Mouse (Mus musculus) heart, adult 2 months (tissue): ENCODE results near the gene Itga7. TPM values are rescaled to one million over a fixed set of nuclear protein-coding genes. Genes with fewer than 3 reads are reported as not detected.

Experiments
- DNase-seq, 2 experiments: peaks; one replicate each; pipeline ENCODE4 v3.0.0; 2021
- H3K27ac ChIP-seq: fragments of 200-600 bp; 2 replicates; pipeline ENCODE4 v1.8.1; 2022
- H3K27me3 ChIP-seq: fragments of 200-500 bp; 2 replicates; pipeline ENCODE4 v1.6.1; 2012; ENCODE audit warnings: mild to moderate bottlenecking, low read length, inconsistent platforms, mixed read lengths; ENCODE audit not compliant: control insufficient read depth, insufficient read depth
- H3K36me3 ChIP-seq: fragments of 200-500 bp; 2 replicates; pipeline ENCODE4 v1.6.1; 2012; ENCODE audit warnings: low read length, inconsistent platforms; ENCODE audit not compliant: control insufficient read depth, insufficient read depth
- H3K4me1 ChIP-seq: fragments of 200-500 bp; 2 replicates; pipeline ENCODE4 v1.6.1; 2011; ENCODE audit warnings: low read length; ENCODE audit not compliant: control insufficient read depth, insufficient read depth
- H3K4me3 ChIP-seq: fragments of 200-600 bp; 2 replicates; pipeline ENCODE4 v1.8.1; 2022
- H3K79me2 ChIP-seq: fragments of 200-500 bp; replicated peaks from 2 replicates; pipeline ENCODE4 v1.6.1; 2012; ENCODE audit warnings: mild to moderate bottlenecking, inconsistent platforms, low read length, moderate library complexity, mixed read lengths; ENCODE audit not compliant: control insufficient read depth, insufficient read depth
- H3K9ac ChIP-seq: fragments of 200-500 bp; 2 replicates; pipeline ENCODE4 v1.6.1; 2012; ENCODE audit warnings: low read depth, mild to moderate bottlenecking, control low read depth, inconsistent platforms, low read length, mixed read lengths
- CTCF ChIP-seq: fragments of 200-600 bp; IDR thresholded peaks from 2 replicates; pipeline ENCODE4 v1.8.1; 2022; ENCODE audit warnings: antibody characterized with exemption, mild to moderate bottlenecking, moderate library complexity
- EP300 ChIP-seq: fragments of 200-500 bp; IDR thresholded peaks from 2 replicates; pipeline ENCODE4 v1.6.1; 2011; ENCODE audit warnings: low read depth, low read length, control low read depth; ENCODE audit not compliant: insufficient read depth
- POLR2A ChIP-seq: fragments of 200-500 bp; IDR thresholded peaks from 2 replicates; pipeline ENCODE4 v1.6.1; 2011; ENCODE audit warnings: mild to moderate bottlenecking, low read depth, low read length, control low read depth; ENCODE audit not compliant: insufficient read depth
- WGBS: fragments of 180-500 bp; shearing (Covaris S2); methylation state at CpG from one replicate; pipeline ENCODE4 v1.1.7; 2018; 5-methylcytosine and 5-hydroxymethylcytosine counted together
- intact Hi-C: fragments of 180-260 bp; cut with DNase I; formaldehyde crosslinking; loops from one replicate; pipeline ENCODE4 v1.15.1; 2025
- polyA plus RNA-seq: library from polyadenylated mRNA; depleted of rRNA; stranded (reverse); fragments of >200 nt; gene quantifications from 2 replicates; pipeline ENCODE4 v1.2.3, GENCODE M21; 2012
- total RNA-seq, 2 experiments: library from RNA; stranded (reverse); gene quantifications; 2 replicates each; pipeline ENCODE4 v1.2.3; 2021

Gene Itga7
- total and polyA plus RNA-seq, 3 experiments: 140 to 155 (median 151) TPM

GRCm38 (mm10) chr10:128909567-128910028 is 24.0 kb upstream of the Itga7 start:
- H3K4me1 ChIP-seq: peaks cover 1% of the 10 kb centered on the region; the same call in 1 of the 2 replicates
- under 1% methylated on average over 36 of the region's 41 CpGs for WGBS
- peak overlapping the region; percentile 95 for H3K9ac ChIP-seq
- H3K36me3 ChIP-seq: no peaks in the 10 kb centered on the region
- peak overlapping the region; percentile 95 for H3K4me3 ChIP-seq
- H3K27ac ChIP-seq: peak overlapping the region; percentile 96
- no peaks in the 10 kb centered on the region for H3K79me2 ChIP-seq
- no peaks in the 10 kb centered on the region for H3K27me3 ChIP-seq
- peak; percentile 88 to 90 for DNase-seq
- intact Hi-C loops: no loop called here
- TF ChIP-seq CTCF: no peak
- peak; percentile 17; the same call in 1 of the 2 replicates for TF ChIP-seq POLR2A
- TF ChIP-seq EP300: no peak

GRCm38 (mm10) chr10:128910066-128910841 is 23.4 kb upstream of the Itga7 start:
- DNase-seq: peak; percentile 68 to 69
- Histone ChIP-seq H3K79me2 (no peaks in the 10 kb centered on the region), H3K27me3 (no peaks in the 10 kb centered on the region), H3K9ac (peak overlapping the region; percentile 95), H3K36me3 (no peaks in the 10 kb centered on the region), H3K4me3 (peak overlapping the region; percentile 95), H3K4me1 (peaks cover 1% of the 10 kb centered on the region; the same call in 1 of the 2 replicates), H3K27ac (peak overlapping the region; percentile 96)
- TF ChIP-seq CTCF (no peak), EP300 (no peak), POLR2A (no peak)
- whole genome bisulfite sequencing: 3% methylated on average over 64 of the region's 66 CpGs
- intact Hi-C loops: no loop called here

- Histone ChIP-seq H3K4me3 (no peak overlapping the region), H3K27ac (no peak overlapping the region; the same call in 1 of the 2 replicates), H3K9ac (no peak overlapping the region), H3K27me3 (no peaks in the 10 kb centered on the region), H3K36me3 (no peaks in the 10 kb centered on the region), H3K4me1 (peaks cover 1% of the 10 kb centered on the region; the same call in 1 of the 2 replicates), H3K79me2 (no peaks in the 10 kb centered on the region)
- intact Hi-C loops: no loop called here
- TF ChIP-seq CTCF: no peak
- no peak for TF ChIP-seq EP300
- TF ChIP-seq POLR2A: no peak
- WGBS: 67% methylated on average over 6 of the region's 6 CpGs
- peak in 1 of 2 experiments; percentile 25 for DNase-seq
These were observed 22.2 kb upstream of the Itga7 start for GRCm38 (mm10) chr10:128911430-128911829.

- intact Hi-C loops: no loop called here
- TF ChIP-seq CTCF: no peak
- no peak for TF ChIP-seq EP300
- H3K79me2 ChIP-seq: no peaks in the 10 kb centered on the region
- no peak overlapping the region for H3K27ac ChIP-seq
- no peak overlapping the region for H3K4me3 ChIP-seq
- H3K4me1 ChIP-seq: peaks cover 1% of the 10 kb centered on the region; the same call in 1 of the 2 replicates
- H3K36me3 ChIP-seq: no peaks in the 10 kb centered on the region
- no peak overlapping the region for H3K9ac ChIP-seq
- 87% methylated on average over 4 of the region's 4 CpGs for WGBS
- H3K27me3 ChIP-seq: no peaks in the 10 kb centered on the region
- DNase-seq: no peak
These were observed 21.4 kb upstream of the Itga7 start for GRCm38 (mm10) chr10:128912268-128912667.

GRCm38 (mm10) chr10:128912791-128913190 is 20.8 kb upstream of the Itga7 start:
- H3K27me3 ChIP-seq: no peaks in the 10 kb centered on the region
- peaks cover 1% of the 10 kb centered on the region; the same call in 1 of the 2 replicates for H3K4me1 ChIP-seq
- intact Hi-C loops: no loop called here
- TF ChIP-seq POLR2A (no peak), EP300 (no peak), CTCF (no peak)
- no peak overlapping the region for H3K4me3 ChIP-seq
- no peak overlapping the region for H3K27ac ChIP-seq
- DNase-seq: no peak
- H3K9ac ChIP-seq: no peak overlapping the region
- H3K79me2 ChIP-seq: no peaks in the 10 kb centered on the region
- no peaks in the 10 kb centered on the region for H3K36me3 ChIP-seq
- WGBS: 69% methylated on average over 4 of the region's 4 CpGs

GRCm38 (mm10) chr10:128913219-128913618 is 20.4 kb upstream of the Itga7 start:
- no peaks in the 10 kb centered on the region for H3K36me3 ChIP-seq

More at GRCm38 (mm10) chr10:128913219-128913618, 20.4 kb upstream of the Itga7 start:
- Histone ChIP-seq H3K4me1 (peaks cover 1% of the 10 kb centered on the region; the same call in 1 of the 2 replicates), H3K27ac (no peak overlapping the region), H3K9ac (no peak overlapping the region), H3K27me3 (no peaks in the 10 kb centered on the region), H3K79me2 (no peaks in the 10 kb centered on the region), H3K4me3 (no peak overlapping the region)
- peak; percentile 58; the same call in 1 of the 2 replicates for TF ChIP-seq EP300
- no peak for TF ChIP-seq POLR2A
- peak; percentile 99; the same call in 1 of the 2 replicates for TF ChIP-seq CTCF
- 6% methylated on average over 5 of the region's 5 CpGs for WGBS
- intact Hi-C loops: no loop called here
- peak; percentile 83 to 86 for DNase-seq
